Mouse (Mus musculus): ENCODE results near the gene Unc13d.
A peak's percentile ranks its signal among the peaks of the same experiment; 100 is the strongest.
"Not testable (repeated sequence)": the region's sequence is repeated elsewhere in the genome, so short reads cannot be mapped to it uniquely, and the experiment has no call there.

GRCm38 (mm10) chr11:116092959-116093358, 15.2 kb upstream of the Unc13d start:
- 0 out of 2 replicates have a peak, but pooled peaks have one; percentile 3 for TF ChIP-seq CTCF (IDR thresholded peaks at IDR 0.05)
- TF ChIP-seq EP300 (IDR thresholded peaks at IDR 0.05) = not testable (repeated sequence)
